Mouse (Mus musculus) 3T3-L1 (cell line): ENCODE results near the gene Casp3.

ENCODE experiments used
- DNase-seq: peaks from one replicate; pipeline ENCODE4 v3.0.0-alpha.2; 2015; ENCODE audit warnings: low read depth, low spot score

The Casp3 gene

DNA sequence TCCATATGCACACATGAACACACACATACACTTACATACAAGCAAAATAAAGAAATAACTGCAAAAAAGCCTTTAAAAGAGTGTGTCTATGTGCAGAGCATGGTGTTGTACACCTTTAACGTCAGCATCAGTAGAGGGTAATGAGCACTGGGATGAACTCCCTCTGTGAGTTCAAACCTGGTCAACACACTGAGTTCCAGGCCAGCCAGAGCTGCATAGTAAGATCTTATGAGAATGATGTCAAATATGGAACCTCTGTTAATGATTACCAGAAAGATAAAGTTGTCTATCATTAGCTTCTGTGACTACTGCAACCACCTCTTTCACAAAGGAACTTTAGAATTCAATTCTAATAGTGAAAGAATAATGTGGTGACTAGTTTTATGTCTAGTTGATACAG lies 10.2 kb upstream of the Casp3 start:
- DNase-seq = no peak

DNA sequence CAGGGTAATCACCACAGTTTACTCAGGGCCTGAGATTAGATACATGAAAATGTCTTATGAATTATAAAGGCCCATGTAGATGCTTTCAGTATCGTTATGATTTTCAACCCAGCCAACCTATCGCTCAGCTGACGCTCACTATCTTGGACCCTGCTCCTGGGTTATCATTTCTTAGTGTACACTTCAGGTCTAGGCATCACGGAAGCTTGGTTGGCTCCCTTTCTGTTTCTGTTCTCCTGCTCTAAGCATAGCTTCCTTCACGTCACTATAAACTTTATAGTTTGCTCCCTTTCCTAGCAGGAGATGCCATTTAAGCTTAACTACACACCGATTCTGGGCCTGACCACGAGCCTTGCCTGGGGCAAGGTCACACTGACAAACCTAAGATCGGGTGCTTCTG lies 5.5 kb upstream of the Casp3 start:
- no peak for DNase-seq

DNA sequence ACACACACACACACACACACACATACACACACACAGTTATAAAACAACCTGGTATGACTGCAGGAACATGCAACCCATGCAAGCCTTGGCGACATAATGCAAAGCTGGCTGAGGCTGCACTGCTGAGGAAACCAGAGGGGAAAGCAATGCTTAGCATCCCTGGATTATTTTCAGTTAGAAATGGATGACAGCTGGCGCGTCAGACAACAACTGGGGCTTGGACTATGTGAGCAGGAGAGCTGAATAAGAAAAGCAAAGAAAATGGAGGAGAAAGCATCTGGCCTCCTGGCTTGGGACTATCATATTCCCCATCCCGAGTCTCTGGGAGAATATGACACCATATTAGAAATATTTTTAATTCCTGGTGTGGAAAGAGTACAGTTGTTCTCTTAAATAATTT lies 4.2 kb upstream of the Casp3 start:
- no peak for DNase-seq

DNA sequence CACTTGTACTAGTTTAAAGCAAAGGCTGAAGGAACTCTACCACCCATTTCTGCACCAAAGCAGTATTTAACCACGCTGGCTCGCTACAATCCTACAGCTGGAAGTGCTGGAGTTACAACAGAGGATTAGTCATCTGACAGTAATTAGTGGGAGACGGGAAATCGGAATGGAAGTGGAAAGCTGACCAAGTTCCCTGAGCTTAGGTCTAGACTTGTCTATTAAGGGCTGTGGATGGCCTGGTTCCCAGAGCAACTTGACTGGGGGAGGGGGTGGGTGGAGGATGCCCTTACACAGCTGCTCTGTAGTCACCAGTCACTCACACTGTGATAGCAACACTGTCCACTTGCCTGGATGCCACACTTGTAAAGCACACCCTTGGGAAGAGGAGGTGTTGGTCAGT lies 3.7 kb upstream of the Casp3 start:
- peak; percentile 74 for DNase-seq

DNA sequence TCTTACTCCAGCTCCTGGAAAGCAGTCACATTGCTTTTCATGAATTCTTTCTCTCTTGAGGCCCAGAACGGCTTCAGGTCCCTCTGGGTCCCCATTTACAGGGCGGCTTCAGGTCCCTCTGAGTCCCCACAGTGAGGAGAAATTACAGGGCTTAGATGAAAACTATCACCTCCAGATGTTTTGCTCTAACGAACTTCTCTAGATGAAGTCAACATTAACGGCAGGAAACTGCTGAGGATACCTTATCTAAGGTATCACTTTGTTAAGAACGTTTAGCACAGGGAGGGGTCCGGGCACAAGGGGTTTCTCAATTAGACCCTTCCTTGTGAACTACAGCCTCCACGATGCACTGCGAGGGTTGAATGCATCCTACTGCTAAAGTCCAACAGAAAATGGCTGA lies 1.2 kb upstream of the Casp3 start:
- DNase-seq = no peak

DNA sequence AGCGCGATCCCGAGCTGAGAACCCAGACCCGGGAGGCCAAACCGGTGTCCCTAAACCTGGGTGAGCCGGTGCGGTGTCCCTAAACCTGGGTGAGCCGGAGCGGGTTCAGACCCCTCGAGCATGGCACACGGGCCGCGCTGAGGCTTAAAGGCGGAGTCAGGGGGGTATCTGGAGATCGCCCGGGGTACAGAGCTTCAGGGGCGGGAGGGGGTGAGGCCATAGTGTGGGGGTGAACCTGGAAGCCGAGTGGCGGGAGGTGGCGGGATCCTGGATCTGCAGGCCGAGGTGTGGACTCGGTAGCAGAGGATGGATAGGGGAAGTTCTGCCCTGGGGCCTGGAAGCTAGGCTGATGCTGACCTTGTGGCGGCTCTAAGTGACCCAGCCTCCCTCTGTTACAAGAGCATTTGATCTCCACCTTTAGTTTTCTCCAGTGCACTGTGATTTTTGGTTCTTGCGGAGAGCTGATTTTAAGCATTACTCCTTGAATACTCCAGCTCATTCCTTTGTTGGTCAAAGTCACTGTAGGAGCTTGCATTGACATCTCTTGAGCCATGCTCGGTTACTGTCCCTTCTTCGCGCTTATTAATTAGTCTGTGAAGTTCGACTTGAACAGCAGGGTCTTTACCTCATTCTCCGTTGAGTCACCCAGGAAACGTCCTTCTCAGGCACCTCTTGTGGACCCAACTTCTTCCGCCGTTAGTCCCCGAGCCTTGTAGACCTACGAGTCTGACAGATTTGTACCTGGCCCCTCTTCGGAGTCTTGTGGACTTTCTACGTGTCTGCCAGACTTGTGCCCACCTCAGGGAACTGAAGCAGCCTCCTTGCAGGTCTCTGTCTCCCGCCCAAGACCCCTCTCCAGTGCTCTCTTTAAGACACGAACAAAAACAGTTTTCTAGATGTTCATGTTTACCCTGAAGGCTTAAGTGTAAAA lies 864 bp downstream of the Casp3 start:
- DNase-seq = peak; percentile 43

DNA sequence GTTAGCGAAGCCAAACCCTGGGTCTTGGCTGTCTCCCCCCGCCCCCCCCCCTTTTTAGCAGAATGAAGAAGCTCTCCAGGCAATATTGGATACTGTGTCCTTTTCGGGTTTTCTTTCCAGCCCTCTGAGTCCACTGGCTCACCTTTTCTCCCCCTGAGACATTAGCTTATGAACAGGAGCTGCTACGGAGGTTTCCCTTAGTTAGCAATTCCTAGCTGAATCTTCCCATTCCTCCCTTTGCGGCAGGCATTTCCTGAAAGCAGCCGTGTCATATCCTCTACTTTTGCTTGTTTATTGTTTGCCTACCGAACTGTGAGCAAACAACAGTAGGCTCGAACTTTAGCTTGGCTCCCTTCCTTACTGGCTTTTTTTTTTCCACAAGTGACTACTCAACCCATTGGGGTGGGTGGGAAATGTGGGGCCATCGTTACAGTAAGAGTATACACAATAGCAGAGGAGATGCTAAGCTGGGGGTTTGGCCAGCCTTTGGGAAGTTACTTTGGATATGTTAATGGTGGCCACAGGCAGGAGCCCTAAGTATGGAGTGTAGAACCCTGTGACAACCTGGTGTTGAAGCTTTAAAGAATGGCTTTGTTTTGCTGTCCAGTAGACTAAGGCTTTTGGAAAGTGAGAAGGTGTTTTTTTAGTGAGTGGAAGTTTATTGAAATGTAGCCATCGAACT lies 1.7 kb downstream of the Casp3 start:
- DNase-seq = peak; percentile 41

DNA sequence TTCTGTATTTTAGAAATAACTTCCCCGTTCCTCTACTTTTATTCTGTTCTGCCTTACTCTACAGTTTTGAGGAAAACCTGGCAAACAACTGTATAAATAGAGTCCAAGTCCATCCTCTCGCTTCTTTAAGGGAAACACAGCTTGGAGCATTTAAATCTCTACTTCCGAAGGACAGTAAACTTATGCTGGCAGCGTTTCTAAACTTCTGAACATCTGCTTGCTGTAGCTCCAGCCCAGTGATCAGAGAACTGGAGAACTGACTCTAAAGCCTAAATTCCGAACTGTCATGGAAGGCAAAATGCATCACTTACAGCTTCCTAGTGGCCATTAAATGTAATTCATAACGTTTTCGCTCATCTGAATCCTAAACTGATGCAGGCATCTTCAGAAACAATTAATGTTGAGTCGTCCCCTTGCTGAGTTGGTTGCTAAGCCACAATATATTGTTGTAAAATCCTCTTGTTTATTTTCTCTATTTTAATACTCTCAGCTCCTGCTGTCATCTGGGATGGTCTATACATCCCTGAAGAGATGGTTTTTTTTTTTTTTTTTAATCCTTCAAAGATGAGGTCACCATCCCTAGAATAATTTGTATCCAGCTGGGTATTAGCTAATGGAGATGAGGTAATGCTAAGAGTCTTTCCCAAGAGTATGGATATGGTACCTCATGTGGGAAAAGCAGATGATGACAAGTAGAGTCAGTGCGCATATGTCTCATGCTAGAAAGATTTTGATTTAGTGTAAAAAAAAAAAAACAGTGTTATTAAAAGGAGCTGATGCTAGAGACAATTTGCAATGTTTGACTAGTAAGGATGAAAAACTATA lies 5.6 kb downstream of the Casp3 start:
- no peak for DNase-seq

DNA sequence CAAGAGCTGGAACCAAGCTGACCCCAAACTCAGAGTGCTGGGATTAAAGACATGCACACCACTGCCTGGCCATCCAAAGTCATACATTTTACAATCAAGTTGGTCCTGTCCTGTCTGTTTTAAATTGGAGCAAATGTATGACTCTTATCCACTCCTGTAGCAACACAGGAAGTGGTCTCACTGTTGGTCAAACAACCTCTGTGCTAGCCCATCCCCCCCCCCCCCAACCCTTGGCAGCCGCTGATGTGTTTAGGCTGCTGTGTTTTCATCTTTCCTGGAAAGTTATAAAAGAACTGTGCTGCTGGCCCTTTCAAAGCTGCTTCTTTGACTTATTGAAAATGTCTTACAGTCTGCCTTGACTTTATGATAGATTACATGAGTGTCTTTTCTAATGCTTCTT lies 8.1 kb downstream of the Casp3 start:
- no peak for DNase-seq

DNA sequence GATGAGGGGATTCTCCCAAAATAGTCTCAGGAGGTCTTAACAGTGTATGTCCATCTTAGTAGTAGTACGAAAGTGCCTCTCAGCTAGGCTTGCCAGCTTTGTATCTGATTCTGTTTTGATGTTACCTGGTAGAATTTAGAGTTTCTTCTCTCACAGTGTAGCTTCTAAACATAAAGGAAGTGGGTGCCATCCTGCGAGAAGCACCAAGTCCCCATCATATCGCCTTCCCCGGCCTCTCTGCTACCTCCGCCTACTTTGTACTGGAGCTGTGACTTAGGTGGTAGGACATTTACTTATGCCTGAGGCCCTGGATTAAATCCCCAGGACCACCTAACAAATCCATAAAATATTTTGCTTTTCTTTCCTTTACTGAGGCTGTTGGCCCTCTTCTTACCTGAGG lies 9.6 kb downstream of the Casp3 start:
- no peak for DNase-seq

DNA sequence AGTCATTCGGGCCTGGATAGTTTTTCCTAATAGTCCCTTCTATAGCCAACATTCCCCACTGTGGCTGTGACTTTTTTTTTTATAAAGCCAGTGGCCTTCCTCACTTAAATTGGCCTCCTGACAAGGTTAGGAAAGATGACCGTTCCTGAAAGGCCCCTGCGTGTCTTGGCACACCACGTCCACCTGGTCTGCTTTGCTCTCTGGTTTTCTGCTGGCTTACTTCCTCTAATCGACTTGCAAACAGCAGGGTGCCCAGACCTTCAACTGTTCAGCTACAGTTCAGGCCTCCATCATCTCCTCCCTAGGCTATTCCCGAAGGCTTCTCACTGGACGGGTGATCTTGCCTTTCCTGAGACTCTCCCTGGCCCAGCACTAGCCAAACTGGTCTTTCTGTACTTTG lies 10.8 kb downstream of the Casp3 start:
- no peak for DNase-seq

DNA sequence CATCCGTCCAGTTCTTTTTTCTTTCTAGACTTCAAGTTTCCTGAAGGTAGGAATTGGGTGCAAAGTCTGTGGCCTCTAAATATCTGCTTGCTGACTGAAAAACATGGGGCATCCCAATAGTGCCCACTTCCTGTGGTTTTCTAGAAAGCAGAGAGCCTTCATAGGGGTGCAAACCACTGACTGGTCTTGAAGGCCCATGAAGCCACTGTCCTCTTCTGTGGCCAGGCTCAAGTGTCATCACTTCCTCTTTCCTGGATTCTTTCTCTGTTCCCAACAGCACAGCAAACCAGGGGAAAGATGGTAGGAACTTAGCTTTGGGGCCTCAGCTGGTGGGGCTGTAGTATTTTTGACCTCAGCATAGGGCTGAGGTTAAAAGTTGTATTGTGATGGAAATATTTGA lies 11.6 kb downstream of the Casp3 start:
- no peak for DNase-seq

DNA sequence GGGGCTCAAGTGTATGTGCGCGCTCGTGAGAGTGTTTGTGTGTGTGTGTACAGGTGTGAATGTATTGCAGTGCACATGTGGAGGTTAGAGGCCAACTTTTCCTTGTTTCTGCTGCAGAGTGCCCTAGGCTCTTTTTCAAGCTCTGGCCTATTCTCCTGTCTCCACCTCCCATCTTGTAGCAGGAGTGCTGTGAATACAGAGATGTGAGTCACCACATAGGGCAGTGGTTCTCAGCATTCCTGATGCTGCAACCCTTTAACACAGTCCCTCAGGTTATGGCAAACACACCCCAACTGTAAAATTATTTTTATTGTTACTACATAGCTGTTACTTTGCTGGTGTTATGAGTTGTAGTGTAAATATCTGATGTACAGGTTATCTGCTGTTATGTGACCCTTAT lies 13.3 kb downstream of the Casp3 start:
- peak; percentile 87 for DNase-seq

DNA sequence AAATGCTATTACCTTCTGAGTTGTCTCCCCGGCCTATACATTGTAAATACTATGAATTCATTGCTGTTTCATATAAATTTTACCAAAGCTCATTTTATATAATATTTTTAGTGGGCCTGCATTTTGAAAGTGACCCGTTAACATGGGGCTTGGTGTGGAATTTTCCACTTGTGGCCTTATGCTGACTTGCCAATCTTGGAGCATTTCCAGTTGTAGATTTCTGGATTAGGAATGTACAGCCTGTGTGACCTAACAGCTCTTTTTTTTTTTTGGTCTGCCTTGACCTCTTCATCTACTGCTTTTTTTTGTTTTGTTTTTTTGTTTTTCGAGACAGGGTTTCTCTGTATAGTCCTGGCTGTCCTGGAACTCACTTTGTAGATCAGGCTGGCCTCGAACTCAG lies 13.8 kb downstream of the Casp3 start:
- DNase-seq = peak; percentile 74

DNA sequence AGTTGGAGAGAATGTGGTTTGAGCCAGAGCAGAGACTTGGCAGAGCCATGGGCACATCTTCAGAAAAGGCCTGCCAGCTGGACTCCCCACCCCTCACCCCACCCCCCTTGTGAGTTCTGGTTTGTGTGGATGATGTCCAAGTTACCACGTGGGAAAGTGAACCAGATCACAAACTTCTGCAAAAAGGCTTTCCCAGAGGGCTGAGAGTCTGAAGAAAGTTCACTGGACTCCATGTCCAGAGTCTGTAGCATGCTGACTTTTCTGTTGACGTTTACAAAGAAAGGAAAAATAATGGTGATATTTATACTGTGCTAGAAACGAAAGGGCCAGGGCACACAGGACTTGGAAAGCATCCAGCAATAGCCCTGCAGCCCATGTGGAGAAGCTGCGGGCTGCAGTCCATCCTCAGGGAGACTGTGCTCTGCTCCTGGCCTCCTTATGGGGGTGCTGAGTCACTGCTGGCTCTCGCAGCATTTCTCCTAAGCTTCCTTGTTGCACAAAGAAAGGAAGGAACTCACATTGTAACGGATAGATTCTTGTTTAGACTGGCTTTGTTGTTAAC lies 22.0 kb downstream of the Casp3 start:
- peak; percentile 93 for DNase-seq

DNA sequence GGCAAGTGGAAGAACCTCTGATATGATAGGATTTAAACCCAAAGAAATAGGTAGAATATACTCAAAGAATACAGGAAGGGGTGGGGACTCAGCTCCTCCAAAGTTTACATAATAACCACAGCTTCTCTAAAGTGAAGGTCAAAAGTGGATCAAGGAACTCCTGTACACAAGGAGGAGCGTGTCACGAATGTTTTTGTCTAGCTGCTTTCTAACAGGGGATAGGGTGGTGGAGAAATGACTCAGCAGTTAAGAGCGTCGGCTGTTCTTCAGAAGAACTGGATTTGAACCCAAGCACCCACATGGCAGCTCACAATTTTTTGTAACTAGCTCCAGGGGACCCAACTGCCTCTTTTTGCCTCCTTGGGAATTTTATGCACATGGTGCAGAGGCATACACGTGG lies 22.8 kb downstream of the Casp3 start:
- peak; percentile 45 for DNase-seq

DNA sequence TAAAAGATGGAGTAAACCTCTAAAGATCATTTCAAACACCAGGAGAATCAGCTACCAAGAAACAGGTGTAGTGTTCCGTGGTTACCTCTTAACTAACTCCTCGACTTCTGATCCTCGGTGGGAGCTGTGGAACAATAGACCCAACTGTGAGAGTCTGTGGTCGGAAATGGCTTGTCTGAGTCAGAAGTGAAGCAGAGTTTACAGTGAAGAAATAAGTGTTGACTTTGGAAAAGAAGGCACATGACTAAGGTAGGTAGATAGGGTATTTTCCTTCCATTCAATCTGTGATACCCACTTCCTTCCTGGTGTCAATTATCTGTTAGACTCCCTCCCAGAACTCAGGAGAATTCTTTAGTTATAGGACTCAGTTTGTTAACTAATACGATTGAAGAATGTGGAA lies 24.2 kb downstream of the Casp3 start:
- peak; percentile 74 for DNase-seq

DNA sequence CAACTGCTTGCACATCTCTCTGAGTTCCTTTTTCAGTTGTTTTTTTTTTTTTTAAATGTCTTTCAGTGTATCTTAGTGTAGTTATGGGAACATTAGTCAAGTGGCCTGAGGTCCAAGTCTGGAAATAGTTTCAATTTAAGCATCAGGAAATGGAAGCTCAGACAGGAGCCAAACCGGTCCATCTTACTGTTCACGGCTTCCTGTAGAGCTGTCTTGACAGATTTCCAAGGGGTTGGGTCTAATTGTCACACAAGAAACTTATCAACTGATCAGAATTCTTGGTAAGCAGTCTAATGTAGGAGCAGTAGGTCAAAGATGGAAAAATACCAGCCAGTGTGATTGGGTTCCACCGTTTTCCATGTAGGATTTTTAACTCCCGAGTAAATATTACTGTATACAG lies 31.3 kb downstream of the Casp3 start:
- peak; percentile 44 for DNase-seq

DNA sequence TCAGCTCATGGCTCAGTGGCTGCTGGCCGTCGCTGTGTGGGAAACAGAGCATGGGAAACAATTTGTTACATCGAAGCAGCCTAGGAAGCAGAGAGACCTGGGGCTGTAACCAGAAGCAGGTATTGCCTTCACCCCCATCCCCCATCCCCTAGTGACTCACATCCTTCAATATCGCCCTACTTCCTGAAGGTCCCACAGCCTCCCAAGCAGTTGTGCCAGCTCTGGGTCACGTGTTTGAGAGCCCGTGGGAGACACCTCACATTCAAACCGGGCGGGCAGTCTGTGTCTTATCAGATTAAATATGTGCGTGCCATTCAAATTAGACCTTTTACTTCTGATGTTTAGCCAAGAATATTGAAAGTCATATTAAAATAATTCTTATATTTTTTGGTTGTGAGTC lies 34.8 kb downstream of the Casp3 start:
- DNase-seq = peak; percentile 44

DNA sequence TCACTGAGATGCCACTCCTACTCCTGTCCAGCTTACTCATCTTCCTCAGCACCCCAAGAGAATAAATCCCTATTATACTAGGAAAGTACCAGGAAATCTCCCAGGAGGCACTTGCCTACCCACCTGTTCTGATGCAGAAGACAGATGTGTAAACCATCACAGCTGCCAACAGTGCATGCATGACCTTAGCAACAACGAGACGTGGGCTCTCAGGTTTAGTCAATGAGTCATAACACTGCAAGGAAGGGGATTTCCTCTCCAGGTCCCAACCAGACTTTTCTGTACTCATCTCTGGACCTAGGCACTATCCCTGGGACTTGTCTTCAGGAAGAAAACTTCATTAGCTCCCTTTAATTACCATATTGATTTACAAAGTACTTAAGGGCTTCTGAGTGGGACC lies 38.8 kb downstream of the Casp3 start:
- DNase-seq = peak; percentile 77

DNA sequence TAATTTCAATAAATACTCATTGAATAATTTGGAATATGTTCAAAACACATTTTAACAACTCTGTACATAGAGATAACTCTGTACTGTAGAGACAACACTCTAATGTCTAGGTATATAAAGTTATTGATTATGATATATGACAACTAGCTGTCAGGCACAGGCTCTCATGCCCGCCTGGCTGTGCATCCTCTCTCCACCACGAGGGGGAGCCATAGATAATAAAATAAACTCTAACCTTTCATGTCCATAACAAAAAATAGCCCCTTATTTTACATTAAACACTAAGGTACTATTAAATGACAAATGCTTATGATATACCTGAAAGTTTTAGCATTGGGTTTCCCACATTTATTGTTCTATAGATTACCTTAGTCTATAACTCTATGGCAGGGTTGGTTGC lies 54.4 kb downstream of the Casp3 start:
- peak; percentile 75 for DNase-seq
